Mouse (Mus musculus): ENCODE results near the gene Nav3. TPM values are rescaled to one million over a fixed set of nuclear protein-coding genes. Genes with fewer than 3 reads are reported as not detected.

Gene Nav3
- total and polyA plus RNA-seq, 3 experiments = not detected

DNA sequence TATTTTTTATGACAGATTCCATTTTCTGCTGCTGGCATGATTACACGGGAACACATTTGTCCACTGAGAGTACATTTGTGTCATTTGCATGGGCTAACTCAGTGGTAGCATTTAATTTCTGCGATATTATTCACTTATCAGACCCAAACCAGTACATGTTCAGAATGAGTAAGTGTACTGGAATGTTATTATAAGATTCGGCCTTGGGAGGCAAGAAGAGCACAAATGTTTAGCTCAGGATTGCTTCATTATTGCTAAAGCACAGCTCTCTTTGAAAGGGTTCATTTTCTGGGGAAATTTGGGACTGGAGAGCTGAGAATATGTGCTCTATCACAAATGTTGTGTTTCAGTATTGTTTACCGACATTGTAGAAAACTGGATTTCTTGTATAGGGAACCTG is 788.6 kb downstream of the Nav3 start:
- no peak for TF ChIP-seq ZKSCAN1 (IDR thresholded peaks at IDR 0.05; ENCODE audit: low read depth, low read length)
- no peak for TF ChIP-seq RCOR1 (IDR thresholded peaks at IDR 0.05; ENCODE audit: low read depth, low read length)
- TF ChIP-seq HCFC1 (IDR thresholded peaks at IDR 0.05; ENCODE audit: low read depth, low read length) = no peak
- TF ChIP-seq ZNF384 (IDR thresholded peaks at IDR 0.05; ENCODE audit: low read depth, low read length) = no peak
- no peak for TF ChIP-seq ZMIZ1 (IDR thresholded peaks at IDR 0.05; ENCODE audit: low read depth, low read length)
- no peak for TF ChIP-seq SMC3 (IDR thresholded peaks at IDR 0.05; ENCODE audit: low read depth, low read length)
- no peak for TF ChIP-seq SIN3A (IDR thresholded peaks at IDR 0.05; ENCODE audit: low read length)
- TF ChIP-seq TAL1 (IDR thresholded peaks at IDR 0.05; ENCODE audit: low read length) = no peak
- no peak for TF ChIP-seq BHLHE40 (IDR thresholded peaks at IDR 0.05; ENCODE audit: borderline replicate concordance, low read depth, low read length)
- TF ChIP-seq GATA1 (IDR thresholded peaks at IDR 0.05; ENCODE audit: low read depth, low read length) = no peak
- TF ChIP-seq ELF1 (IDR thresholded peaks at IDR 0.05; ENCODE audit: low read depth, low read length) = no peak
- H3K27ac ChIP-seq (ENCODE audit: control insufficient read depth, low read depth, low read length) = no peak overlapping the region
- DNase-seq (ENCODE audit: low read depth, low spot score) = no peak
- H3K27me3 ChIP-seq (ENCODE audit: control insufficient read depth in 1 of 2, insufficient read depth in 2 of 2, low read length in 2 of 2) = no peaks in the 10 kb centered on the region
- H3K79me2 ChIP-seq (ENCODE audit: control insufficient read depth, insufficient read depth, low read length, poor library complexity) = no peaks in the 10 kb centered on the region
- H3K36me3 ChIP-seq (ENCODE audit: control insufficient read depth in 1 of 2, insufficient read depth in 2 of 2, low read length in 2 of 2) = no peaks in the 10 kb centered on the region
- H3K4me3 ChIP-seq (ENCODE audit: control insufficient read depth in 1 of 2, insufficient read depth in 1 of 2, low read depth in 2 of 2, low read length in 2 of 2) = no peak overlapping the region
- H3K9me3 ChIP-seq (replicated peaks; ENCODE audit: insufficient read depth, low read length) = no peaks in the 10 kb centered on the region
- no peak overlapping the region for H3K9ac ChIP-seq (ENCODE audit: control insufficient read depth, low read depth, low read length, poor library complexity, severe bottlenecking)
- H3K4me1 ChIP-seq (ENCODE audit: control insufficient read depth in 1 of 2, insufficient read depth in 2 of 2, low read length in 2 of 2) = no peaks in the 10 kb centered on the region

- Histone ChIP-seq H3K27me3 (ENCODE audit: control insufficient read depth in 1 of 2, insufficient read depth in 2 of 2, low read length in 2 of 2) (no peaks in the 10 kb centered on the region), H3K4me3 (ENCODE audit: control insufficient read depth in 1 of 2, insufficient read depth in 1 of 2, low read depth in 2 of 2, low read length in 2 of 2) (no peak overlapping the region), H3K9me3 (replicated peaks; ENCODE audit: insufficient read depth, low read length) (no peaks in the 10 kb centered on the region), H3K27ac (ENCODE audit: control insufficient read depth, low read depth, low read length) (no peak overlapping the region), H3K9ac (ENCODE audit: control insufficient read depth, low read depth, low read length, poor library complexity, severe bottlenecking) (no peak overlapping the region), H3K36me3 (ENCODE audit: control insufficient read depth in 1 of 2, insufficient read depth in 2 of 2, low read length in 2 of 2) (no peaks in the 10 kb centered on the region), H3K4me1 (ENCODE audit: control insufficient read depth in 1 of 2, insufficient read depth in 2 of 2, low read length in 2 of 2) (no peaks in the 10 kb centered on the region), H3K79me2 (ENCODE audit: control insufficient read depth, insufficient read depth, low read length, poor library complexity) (no peaks in the 10 kb centered on the region)
- peak; percentile 66 for DNase-seq (ENCODE audit: low read depth, low spot score)
- TF ChIP-seq USF2 (IDR thresholded peaks at IDR 0.05; ENCODE audit: borderline replicate concordance in 1 of 2, insufficient read depth in 1 of 2, low read depth in 1 of 2, low read length in 2 of 2) (no peak), SMC3 (IDR thresholded peaks at IDR 0.05; ENCODE audit: low read depth, low read length) (peak; percentile 45), ZC3H11A (IDR thresholded peaks at IDR 0.05; ENCODE audit: low read depth, low read length) (0 out of 2 replicates have a peak, but pooled peaks have one; percentile 4), BHLHE40 (IDR thresholded peaks at IDR 0.05; ENCODE audit: borderline replicate concordance, low read depth, low read length) (no peak), CTCF (IDR thresholded peaks at IDR 0.05 in 2 of 3, conservative IDR thresholded peaks at IDR 0.05 in 1 of 3; ENCODE audit: control insufficient read depth in 1 of 3, insufficient read depth in 1 of 3, low read depth in 2 of 3, low read length in 3 of 3, poor library complexity in 1 of 3, severe bottlenecking in 1 of 3) (peak; percentile 52 to 58 (median 55)), RAD21 (IDR thresholded peaks at IDR 0.05; ENCODE audit: low read depth, low read length) (peak; percentile 32)
Measured at GRCm38 (mm10) chr10:109664629-109665317, 791.2 kb downstream of the Nav3 start.

All from MEL (cell line).